Mouse (Mus musculus) forebrain, postnatal 0 days (tissue): ENCODE measurements around the gene Tanc2. TPM values are rescaled to one million over a fixed set of nuclear protein-coding genes. Genes with fewer than 3 reads are reported as not detected.

ENCODE experiments used
- ATAC-seq: fragments of 200-750 bp; cut with Nextera tagmentation; 2 replicates; pipeline ENCODE4 v1.8.0; 2017; ENCODE audit warnings: mild to moderate bottlenecking, moderate library complexity
- DNase-seq: peaks from one replicate; pipeline ENCODE4 v3.0.0-alpha.2; 2015
- H3K27ac ChIP-seq: fragments of 300-500 bp; sonication (generic); 2 replicates; pipeline ENCODE4 v1.5.1; 2014; ENCODE audit warnings: low read depth, mild to moderate bottlenecking, antibody characterized with exemption, low read length, moderate library complexity, mixed read lengths
- H3K27me3 ChIP-seq: fragments of 300-500 bp; sonication (generic); 2 replicates; pipeline ENCODE4 v1.6.1; 2014; ENCODE audit warnings: mild to moderate bottlenecking, low read length, mixed read lengths; ENCODE audit not compliant: insufficient read depth
- H3K36me3 ChIP-seq: fragments of 300-500 bp; sonication (generic); 2 replicates; pipeline ENCODE4 v1.6.1; 2014; ENCODE audit warnings: mild to moderate bottlenecking, moderate library complexity; ENCODE audit not compliant: insufficient read depth
- H3K4me1 ChIP-seq: fragments of 300-500 bp; sonication (generic); 2 replicates; pipeline ENCODE4 v1.6.1; 2014; ENCODE audit warnings: antibody characterized with exemption; ENCODE audit not compliant: insufficient read depth
- H3K4me2 ChIP-seq: fragments of 300-500 bp; sonication (generic); 2 replicates; pipeline ENCODE4 v1.6.1; 2014; ENCODE audit warnings: low read depth, mild to moderate bottlenecking, moderate library complexity
- H3K4me3 ChIP-seq: fragments of 300-500 bp; sonication (generic); 2 replicates; pipeline ENCODE4 v1.5.1; 2014; ENCODE audit warnings: low read depth, low read length, mixed read lengths
- H3K9ac ChIP-seq: fragments of 300-500 bp; sonication (generic); 2 replicates; pipeline ENCODE4 v1.6.1; 2014; ENCODE audit warnings: mild to moderate bottlenecking
- H3K9me3 ChIP-seq: fragments of 300-500 bp; sonication (generic); 2 replicates; pipeline ENCODE4 v1.6.1; 2016; ENCODE audit warnings: low read length
- CTCF ChIP-seq: sonication (generic); IDR thresholded peaks from 2 replicates; pipeline ENCODE4 v1.5.1; 2016; ENCODE audit warnings: antibody characterized with exemption, control low read depth, low read depth
- WGBS: fragments of 180-500 bp; shearing (Covaris S2); extraction: QIAGEN DNeasy Blood & Tissue Kit; methylation state at CpG from one replicate; pipeline ENCODE4 v1.1.7; 2014; 5-methylcytosine and 5-hydroxymethylcytosine counted together
- microRNA-seq, 2 experiments: library from miRNA; unstranded; fragments of <30 nt; microRNA quantifications; one replicate each; pipeline ENCODE4; 2016
- polyA plus RNA-seq: library from polyadenylated mRNA; unstranded; fragments of >200 nt; fragmentation: Nextera tagmentation; extraction: Ambion mirVana; gene quantifications from 2 replicates; pipeline ENCODE4 v1.2.1, GENCODE M21; 2015
- total RNA-seq: library from RNA; depleted of rRNA; stranded (reverse); fragments of >200 nt; gene quantifications from 2 replicates; pipeline ENCODE4 v1.2.3, GENCODE M21; 2014; rRNA removed

Tanc2 gene
- total and polyA plus RNA-seq, 2 experiments from 2014 or later = 35.3 to 144 TPM

GRCm38 (mm10) chr11:105974593-105974992 lies 384.8 kb downstream of the Tanc2 start:
- no peak overlapping the region for H3K27ac ChIP-seq
- ATAC-seq (no peak), DNase-seq (no peak)
- no peak overlapping the region for H3K4me2 ChIP-seq
- no peaks in the 10 kb centered on the region for H3K27me3 ChIP-seq
- H3K36me3 ChIP-seq = no peaks in the 10 kb centered on the region
- WGBS = 82% methylated on average over 6 of the region's 6 CpGs
- no peak overlapping the region for H3K4me3 ChIP-seq
- no peaks in the 10 kb centered on the region for H3K9me3 ChIP-seq
- H3K9ac ChIP-seq = no peak overlapping the region
- H3K4me1 ChIP-seq = no peaks in the 10 kb centered on the region
- TF ChIP-seq CTCF = no peak

GRCm38 (mm10) chr11:105975050-105975449 lies 385.3 kb downstream of the Tanc2 start:
- no peak for TF ChIP-seq CTCF
- Histone ChIP-seq H3K27me3 (no peaks in the 10 kb centered on the region), H3K9ac (no peak overlapping the region), H3K36me3 (no peaks in the 10 kb centered on the region), H3K9me3 (no peaks in the 10 kb centered on the region), H3K4me3 (no peak overlapping the region), H3K27ac (no peak overlapping the region), H3K4me1 (no peaks in the 10 kb centered on the region), H3K4me2 (no peak overlapping the region)
- DNase-seq (no peak), ATAC-seq (no peak)
- WGBS = 67% methylated on average over 3 of the region's 3 CpGs

GRCm38 (mm10) chr11:105975636-105976035 lies 385.9 kb downstream of the Tanc2 start:
- Histone ChIP-seq H3K4me1 (no peaks in the 10 kb centered on the region), H3K36me3 (no peaks in the 10 kb centered on the region), H3K4me3 (no peak overlapping the region), H3K9me3 (no peaks in the 10 kb centered on the region), H3K27ac (no peak overlapping the region), H3K4me2 (no peak overlapping the region), H3K9ac (no peak overlapping the region), H3K27me3 (no peaks in the 10 kb centered on the region)
- WGBS = 95% methylated on average over 5 of the region's 5 CpGs
- no peak for DNase-seq
- no peak for TF ChIP-seq CTCF
- ATAC-seq = no peak

GRCm38 (mm10) chr11:105978232-105978631 lies 388.4 kb downstream of the Tanc2 start:
- Histone ChIP-seq H3K27ac (no peak overlapping the region), H3K4me3 (no peak overlapping the region), H3K9ac (no peak overlapping the region), H3K9me3 (no peaks in the 10 kb centered on the region), H3K4me2 (no peak overlapping the region), H3K27me3 (no peaks in the 10 kb centered on the region), H3K36me3 (no peaks in the 10 kb centered on the region), H3K4me1 (no peaks in the 10 kb centered on the region)
- no peak for ATAC-seq
- no peak for TF ChIP-seq CTCF
- no peak for DNase-seq
- 88% methylated on average over 2 of the region's 2 CpGs for WGBS

- TF ChIP-seq CTCF = no peak
- Histone ChIP-seq H3K27me3 (no peaks in the 10 kb centered on the region), H3K36me3 (no peaks in the 10 kb centered on the region), H3K4me3 (no peak overlapping the region), H3K4me2 (no peak overlapping the region), H3K9me3 (no peaks in the 10 kb centered on the region), H3K27ac (no peak overlapping the region), H3K4me1 (no peaks in the 10 kb centered on the region), H3K9ac (no peak overlapping the region)
- 70% methylated on average over 5 of the region's 5 CpGs for WGBS
- ATAC-seq (no peak), DNase-seq (no peak)
Measured at GRCm38 (mm10) chr11:105978634-105979033, 388.8 kb downstream of the Tanc2 start.

Small RNA genes within 50 kb of the gene (microRNA-seq; reads per million reads assigned to microRNA genes)
- gene Gm23990 = 0 reads per million in 2 experiments

Other genes with a start within 250 kb of the Tanc2 start
- gene March10, start 133.3 kb upstream of the Tanc2 start, total RNA-seq = 0.38 TPM in 2 replicates
- gene March10, start 133.3 kb upstream of the Tanc2 start, polyA plus RNA-seq = 0.36 and 0.58 TPM in 2 replicates